Mouse (Mus musculus) lung, postnatal 0 days (tissue): ENCODE measurements around the gene Wipi1. TPM values are rescaled to one million over a fixed set of nuclear protein-coding genes. Genes with fewer than 3 reads are reported as not detected.

Experiments used
- ATAC-seq: fragments of 200-750 bp; cut with Nextera tagmentation; 2 replicates; pipeline ENCODE4 v1.8.0; 2017; ENCODE audit warnings: moderate library complexity
- DNase-seq: peaks from one replicate; pipeline ENCODE4 v3.0.0-alpha.2; 2016; ENCODE audit warnings: low spot score
- H3K27ac ChIP-seq: fragments of 300-500 bp; sonication (generic); 2 replicates; pipeline ENCODE4 v1.5.1; 2014; ENCODE audit warnings: antibody characterized with exemption, mild to moderate bottlenecking, low read length, mixed read lengths
- H3K27me3 ChIP-seq: fragments of 300-500 bp; sonication (generic); replicated peaks from 2 replicates; pipeline ENCODE4 v1.6.1; 2014; ENCODE audit warnings: low read length, mixed read lengths; ENCODE audit not compliant: insufficient read depth
- H3K36me3 ChIP-seq: fragments of 300-500 bp; sonication (generic); 2 replicates; pipeline ENCODE4 v1.6.1; 2014; ENCODE audit warnings: low read length, mixed read lengths; ENCODE audit not compliant: insufficient read depth
- H3K4me1 ChIP-seq: fragments of 300-500 bp; sonication (generic); 2 replicates; pipeline ENCODE4 v1.6.1; 2014; ENCODE audit warnings: antibody characterized with exemption, low read depth, low read length, mixed read lengths; ENCODE audit not compliant: insufficient read depth
- H3K4me2 ChIP-seq: fragments of 300-500 bp; sonication (generic); replicated peaks from 2 replicates; pipeline ENCODE4 v1.6.1; 2014; ENCODE audit warnings: low read depth, mild to moderate bottlenecking, low read length, moderate library complexity, mixed read lengths
- H3K4me3 ChIP-seq: fragments of 300-500 bp; sonication (generic); 2 replicates; pipeline ENCODE4 v1.5.1; 2014; ENCODE audit warnings: low read depth, low read length
- H3K9ac ChIP-seq: fragments of 300-500 bp; sonication (generic); replicated peaks from 2 replicates; pipeline ENCODE4 v1.6.1; 2014; ENCODE audit warnings: low read depth, mild to moderate bottlenecking
- H3K9me3 ChIP-seq: fragments of 300-500 bp; sonication (generic); 2 replicates; pipeline ENCODE4 v1.6.1; 2016; ENCODE audit warnings: low read length, mixed read lengths
- CTCF ChIP-seq: IDR thresholded peaks from 2 replicates; pipeline ENCODE4 v1.5.1; 2016; ENCODE audit warnings: antibody characterized with exemption, mild to moderate bottlenecking
- EP300 ChIP-seq: IDR thresholded peaks from 2 replicates; pipeline ENCODE4 v1.6.1; 2016; ENCODE audit warnings: antibody characterized with exemption, mild to moderate bottlenecking, control low read depth
- WGBS: fragments of 180-500 bp; shearing (Covaris S2); extraction: QIAGEN DNeasy Blood & Tissue Kit; methylation state at CpG from one replicate; pipeline ENCODE4 v1.1.7; 2014; 5-methylcytosine and 5-hydroxymethylcytosine counted together
- polyA plus RNA-seq: library from polyadenylated mRNA; unstranded; fragments of >200 nt; fragmentation: Nextera tagmentation; extraction: Ambion mirVana; gene quantifications from 2 replicates; pipeline ENCODE4 v1.2.1, GENCODE M21; 2015

Gene Wipi1
- polyA plus RNA-seq, 1 experiment from 2014 or later, result 65.1 TPM

DNA sequence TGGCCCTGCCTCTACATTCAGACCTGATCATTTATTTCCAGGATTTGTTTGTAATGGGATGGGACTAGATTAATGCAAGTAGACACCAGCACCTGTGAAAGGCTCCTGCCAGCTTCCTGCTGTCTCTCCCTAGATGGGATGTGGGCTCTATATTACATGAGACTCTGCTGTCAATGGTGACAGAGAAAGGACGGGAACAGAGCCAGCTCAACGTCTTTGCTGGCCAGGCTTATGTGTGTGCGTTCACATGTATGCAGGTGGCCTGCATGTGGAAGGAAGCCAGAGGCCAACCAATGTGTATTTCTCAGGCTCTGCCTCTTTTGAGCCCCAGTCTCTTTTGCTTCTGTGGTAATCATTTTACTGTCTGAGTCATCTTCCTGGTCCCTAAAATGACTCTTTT, 33.2 kb downstream of the Wipi1 start:
- H3K9ac ChIP-seq, result no peak overlapping the region
- no peak overlapping the region for H3K4me3 ChIP-seq
- H3K4me2 ChIP-seq, result no peak overlapping the region
- H3K36me3 ChIP-seq, result peaks cover 26% of the 10 kb centered on the region
- no peaks in the 10 kb centered on the region for H3K9me3 ChIP-seq
- H3K27ac ChIP-seq, result no peak overlapping the region
- no peak for ATAC-seq
- DNase-seq, result no peak
- 58% methylated on average over 3 of the region's 3 CpGs for WGBS
- no peaks in the 10 kb centered on the region for H3K27me3 ChIP-seq
- TF ChIP-seq EP300 (no peak), CTCF (no peak)
- H3K4me1 ChIP-seq, result no peaks in the 10 kb centered on the region

GRCm38 (mm10) chr11:109575832-109576231, 35.9 kb downstream of the Wipi1 start:
- 48% methylated on average over 6 of the region's 6 CpGs for WGBS
- Histone ChIP-seq H3K4me1 (no peaks in the 10 kb centered on the region), H3K27me3 (no peaks in the 10 kb centered on the region), H3K4me3 (no peak overlapping the region), H3K9ac (no peak overlapping the region), H3K27ac (no peak overlapping the region), H3K36me3 (peaks cover 28% of the 10 kb centered on the region), H3K9me3 (no peaks in the 10 kb centered on the region), H3K4me2 (no peak overlapping the region)
- DNase-seq, result peak; percentile 26
- ATAC-seq, result no peak
- TF ChIP-seq EP300 (no peak), CTCF (no peak)

- no peak overlapping the region for H3K27ac ChIP-seq
- H3K4me3 ChIP-seq, result no peak overlapping the region
- no peaks in the 10 kb centered on the region for H3K4me1 ChIP-seq
- DNase-seq, result no peak
- H3K36me3 ChIP-seq, result peaks cover 25% of the 10 kb centered on the region
- WGBS, result 57% methylated on average over 2 of the region's 2 CpGs
- H3K27me3 ChIP-seq, result no peaks in the 10 kb centered on the region
- no peak overlapping the region for H3K4me2 ChIP-seq
- no peak for ATAC-seq
- H3K9me3 ChIP-seq, result no peaks in the 10 kb centered on the region
- H3K9ac ChIP-seq, result no peak overlapping the region
- TF ChIP-seq EP300, result no peak
- TF ChIP-seq CTCF, result no peak
These were observed 37.2 kb downstream of the Wipi1 start for GRCm38 (mm10) chr11:109574604-109575003.

GRCm38 (mm10) chr11:109572051-109572450, 39.7 kb downstream of the Wipi1 start:
- TF ChIP-seq CTCF (no peak), EP300 (no peak)
- H3K9ac ChIP-seq, result no peak overlapping the region
- no peaks in the 10 kb centered on the region for H3K27me3 ChIP-seq
- H3K9me3 ChIP-seq, result no peaks in the 10 kb centered on the region
- no peak overlapping the region for H3K4me2 ChIP-seq
- H3K4me3 ChIP-seq, result no peak overlapping the region
- ATAC-seq (no peak), DNase-seq (no peak)
- 81% methylated on average over 11 of the region's 11 CpGs for WGBS
- peaks cover 13% of the 10 kb centered on the region; the same call in 1 of the 2 replicates for H3K36me3 ChIP-seq
- H3K27ac ChIP-seq, result no peak overlapping the region
- H3K4me1 ChIP-seq, result no peaks in the 10 kb centered on the region

GRCm38 (mm10) chr11:109569809-109570208, 42.0 kb downstream of the Wipi1 start:
- 59% methylated on average over 7 of the region's 7 CpGs for WGBS
- H3K4me2 ChIP-seq, result no peak overlapping the region
- DNase-seq (no peak), ATAC-seq (no peak)
- H3K9ac ChIP-seq, result no peak overlapping the region
- no peak overlapping the region for H3K27ac ChIP-seq
- TF ChIP-seq CTCF (no peak), EP300 (no peak)
- H3K27me3 ChIP-seq, result no peaks in the 10 kb centered on the region
- no peaks in the 10 kb centered on the region for H3K9me3 ChIP-seq
- no peaks in the 10 kb centered on the region for H3K4me1 ChIP-seq
- peaks cover 10% of the 10 kb centered on the region; the same call in 1 of the 2 replicates for H3K36me3 ChIP-seq
- H3K4me3 ChIP-seq, result no peak overlapping the region

GRCm38 (mm10) chr11:109569007-109569618, 42.7 kb downstream of the Wipi1 start:
- H3K4me2 ChIP-seq, result no peak overlapping the region
- H3K27me3 ChIP-seq, result no peaks in the 10 kb centered on the region
- H3K27ac ChIP-seq, result no peak overlapping the region
- DNase-seq (no peak), ATAC-seq (no peak)
- TF ChIP-seq CTCF (no peak), EP300 (no peak)
- no peak overlapping the region for H3K9ac ChIP-seq
- H3K9me3 ChIP-seq, result no peaks in the 10 kb centered on the region
- H3K4me1 ChIP-seq, result no peaks in the 10 kb centered on the region
- WGBS, result 62% methylated on average over 12 of the region's 12 CpGs
- H3K36me3 ChIP-seq, result peaks cover 10% of the 10 kb centered on the region; the same call in 1 of the 2 replicates
- H3K4me3 ChIP-seq, result no peak overlapping the region
